Mouse (Mus musculus): ENCODE results near the gene Cck.

DNA sequence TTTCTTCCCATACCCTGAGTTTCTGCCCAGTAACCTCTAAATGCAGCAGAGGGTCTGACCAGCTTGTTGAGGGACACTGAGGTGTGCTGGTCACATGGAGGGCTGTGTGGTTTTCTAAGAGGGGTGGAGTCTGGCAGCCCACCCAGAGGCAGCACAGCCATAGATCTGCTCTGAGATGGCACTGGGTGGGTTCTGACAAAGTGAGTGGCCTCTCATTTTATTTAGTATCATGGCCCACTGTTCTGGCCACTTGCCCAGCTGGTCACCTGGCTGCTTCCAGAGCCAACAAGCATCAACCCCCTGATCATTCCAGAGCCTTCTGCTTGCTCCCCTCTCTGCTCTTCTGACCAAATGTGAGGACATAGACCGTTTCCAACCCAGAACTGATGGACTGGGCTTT is 53.3 kb downstream of the Cck start:
- no peak for TF ChIP-seq CTCF (IDR thresholded peaks at IDR 0.05; ENCODE audit: low read depth, low read length)
- TF ChIP-seq POLR2A (IDR thresholded peaks at IDR 0.05; ENCODE audit: borderline replicate concordance, low read depth, low read length) = no peak
